Mouse (Mus musculus): ENCODE results near the gene Fiz1. TPM values are rescaled to one million over a fixed set of nuclear protein-coding genes. Genes with fewer than 3 reads are reported as not detected.
A peak's percentile ranks its signal among the peaks of the same experiment; 100 is the strongest.
"Not testable (repeated sequence)": the region's sequence is repeated elsewhere in the genome, so short reads cannot be mapped to it uniquely, and the experiment has no call there.

The Fiz1 gene
- total and polyA plus RNA-seq, 3 experiments: 17.9 to 20.4 (median 18.2) TPM

- no peak overlapping the region for H3K27ac ChIP-seq
- WGBS: 94% methylated on average over 22 of the region's 22 CpGs
- H3K4me1 ChIP-seq (ENCODE audit: control insufficient read depth, insufficient read depth, low read length): no peaks in the 10 kb centered on the region
- H3K27me3 ChIP-seq (ENCODE audit: control insufficient read depth, insufficient read depth, low read length): no peaks in the 10 kb centered on the region
- no peak for DNase-seq
- intact Hi-C loops (cut with DNase I): no loop called here
- TF ChIP-seq POLR2A (IDR thresholded peaks at IDR 0.05; ENCODE audit: insufficient read depth, low read depth, low read length) (no peak), EP300 (IDR thresholded peaks at IDR 0.05; ENCODE audit: insufficient read depth, low read depth, low read length) (no peak), CTCF (IDR thresholded peaks at IDR 0.05) (no peak)
- H3K36me3 ChIP-seq (ENCODE audit: control insufficient read depth, insufficient read depth, low read length): no peaks in the 10 kb centered on the region
- no peak overlapping the region for H3K4me3 ChIP-seq
- H3K9ac ChIP-seq (ENCODE audit: low read depth, low read length): no peak overlapping the region
- H3K79me2 ChIP-seq (replicated peaks; ENCODE audit: control insufficient read depth, insufficient read depth, low read length): peaks cover 3% of the 10 kb centered on the region
Observed at GRCm38 (mm10) chr7:5029543-5029942, 15.0 kb upstream of the Fiz1 start.

- TF ChIP-seq POLR2A (IDR thresholded peaks at IDR 0.05; ENCODE audit: insufficient read depth, low read depth, low read length) (no peak), EP300 (IDR thresholded peaks at IDR 0.05; ENCODE audit: insufficient read depth, low read depth, low read length) (no peak), CTCF (IDR thresholded peaks at IDR 0.05) (no peak)
- DNase-seq: no peak
- intact Hi-C loops (cut with DNase I): loop anchor here (2.0 kb wide), 1 partner anchor 18 kb away; the partner anchor contains the start of gene Zfp784
- 39% methylated on average over 5 of the region's 5 CpGs for WGBS
- Histone ChIP-seq H3K4me3 (peak overlapping the region; percentile 87), H3K4me1 (ENCODE audit: control insufficient read depth, insufficient read depth, low read length) (peaks cover 4% of the 10 kb centered on the region; the same call in 1 of the 2 replicates), H3K79me2 (replicated peaks; ENCODE audit: control insufficient read depth, insufficient read depth, low read length) (peaks cover 1% of the 10 kb centered on the region; the same call in 1 of the 2 replicates), H3K9ac (ENCODE audit: low read depth, low read length) (no peak overlapping the region; the same call in 1 of the 2 replicates), H3K36me3 (ENCODE audit: control insufficient read depth, insufficient read depth, low read length) (no peaks in the 10 kb centered on the region), H3K27ac (peak overlapping the region; percentile 98), H3K27me3 (ENCODE audit: control insufficient read depth, insufficient read depth, low read length) (no peaks in the 10 kb centered on the region)
Observed at GRCm38 (mm10) chr7:5021197-5021596, 6.7 kb upstream of the Fiz1 start.

- Histone ChIP-seq H3K36me3 (ENCODE audit: control insufficient read depth, insufficient read depth, low read length) (no peaks in the 10 kb centered on the region), H3K4me3 (peak overlapping the region; percentile 87), H3K27me3 (ENCODE audit: control insufficient read depth, insufficient read depth, low read length) (no peaks in the 10 kb centered on the region), H3K79me2 (replicated peaks; ENCODE audit: control insufficient read depth, insufficient read depth, low read length) (peaks cover 1% of the 10 kb centered on the region; the same call in 1 of the 2 replicates), H3K4me1 (ENCODE audit: control insufficient read depth, insufficient read depth, low read length) (peaks cover 4% of the 10 kb centered on the region; the same call in 1 of the 2 replicates), H3K27ac (peak overlapping the region; percentile 98), H3K9ac (ENCODE audit: low read depth, low read length) (peak overlapping the region; percentile 85)
- WGBS: 0% methylated on average over 15 of the region's 15 CpGs
- TF ChIP-seq EP300 (IDR thresholded peaks at IDR 0.05; ENCODE audit: insufficient read depth, low read depth, low read length): no peak
- no peak for TF ChIP-seq CTCF (IDR thresholded peaks at IDR 0.05)
- no peak for TF ChIP-seq POLR2A (IDR thresholded peaks at IDR 0.05; ENCODE audit: insufficient read depth, low read depth, low read length)
- intact Hi-C loops (cut with DNase I): loop anchor here (2.0 kb wide), 1 partner anchor 18 kb away; the partner anchor contains the start of gene Zfp784
- DNase-seq: no peak
Observed at GRCm38 (mm10) chr7:5020685-5021084, 6.2 kb upstream of the Fiz1 start.

GRCm38 (mm10) chr7:5020000-5020681, 5.6 kb upstream of the Fiz1 start, which contains the start of the genes Zfp865 and Ccdc106:
Gene Zfp865, plus strand, starts transcription at chr7:5020376.
Gene Ccdc106, plus strand, starts transcription at chr7:5020553.
- Histone ChIP-seq H3K4me1 (ENCODE audit: control insufficient read depth, insufficient read depth, low read length) (peaks cover 4% of the 10 kb centered on the region; the same call in 1 of the 2 replicates), H3K36me3 (ENCODE audit: control insufficient read depth, insufficient read depth, low read length) (no peaks in the 10 kb centered on the region), H3K27me3 (ENCODE audit: control insufficient read depth, insufficient read depth, low read length) (no peaks in the 10 kb centered on the region), H3K27ac (peak within 1 kb of the TSS; percentile 98), H3K4me3 (peak within 1 kb of the TSS; percentile 87), H3K9ac (ENCODE audit: low read depth, low read length) (peak within 1 kb of the TSS; percentile 85), H3K79me2 (replicated peaks; ENCODE audit: control insufficient read depth, insufficient read depth, low read length) (no peaks in the 10 kb centered on the region; the same call in 1 of the 2 replicates)
- intact Hi-C loops (cut with DNase I): loop anchor here (2.0 to 10.0 kb wide), 2 partner anchors 19 to 365 kb away; partner anchors contain the start of genes Ppp6r1 and Zfp784
- TF ChIP-seq POLR2A (IDR thresholded peaks at IDR 0.05; ENCODE audit: insufficient read depth, low read depth, low read length) (peak; percentile 89), EP300 (IDR thresholded peaks at IDR 0.05; ENCODE audit: insufficient read depth, low read depth, low read length) (peak; percentile 51; the same call in 1 of the 2 replicates), CTCF (IDR thresholded peaks at IDR 0.05) (no peak)
- peak; percentile 98 to 100 for DNase-seq
- under 1% methylated on average over 49 of the region's 49 CpGs for WGBS

GRCm38 (mm10) chr7:5019576-5019975, 5.1 kb upstream of the Fiz1 start:
- peak overlapping the region; percentile 87 for H3K4me3 ChIP-seq
- peak overlapping the region; percentile 98 for H3K27ac ChIP-seq
- intact Hi-C loops (cut with DNase I): loop anchor here (10.0 kb wide), 1 partner anchor 365 kb away; the partner anchor contains the start of gene Ppp6r1
- not testable (repeated sequence) for H3K36me3 ChIP-seq (ENCODE audit: control insufficient read depth, insufficient read depth, low read length); H3K79me2 ChIP-seq (replicated peaks; ENCODE audit: control insufficient read depth, insufficient read depth, low read length); H3K4me1 ChIP-seq (ENCODE audit: control insufficient read depth, insufficient read depth, low read length); H3K9ac ChIP-seq (ENCODE audit: low read depth, low read length); H3K27me3 ChIP-seq (ENCODE audit: control insufficient read depth, insufficient read depth, low read length)
- peak in 1 of 2 experiments; percentile 31 for DNase-seq
- 31% methylated on average over 8 of the region's 8 CpGs for WGBS

GRCm38 (mm10) chr7:5017931-5018330, 3.4 kb upstream of the Fiz1 start:
- 97% methylated on average over 21 of the region's 21 CpGs for WGBS
- TF ChIP-seq POLR2A (IDR thresholded peaks at IDR 0.05; ENCODE audit: insufficient read depth, low read depth, low read length) (no peak), EP300 (IDR thresholded peaks at IDR 0.05; ENCODE audit: insufficient read depth, low read depth, low read length) (no peak), CTCF (IDR thresholded peaks at IDR 0.05) (no peak)
- peaks cover 4% of the 10 kb centered on the region; the same call in 1 of the 2 replicates for H3K4me1 ChIP-seq (ENCODE audit: control insufficient read depth, insufficient read depth, low read length)
- H3K27me3 ChIP-seq (ENCODE audit: control insufficient read depth, insufficient read depth, low read length): no peaks in the 10 kb centered on the region
- no peak overlapping the region; the same call in 1 of the 2 replicates for H3K27ac ChIP-seq
- intact Hi-C loops (cut with DNase I): loop anchor here (10.0 kb wide), 1 partner anchor 363 kb away; the partner anchor contains the start of gene Ppp6r1
- H3K9ac ChIP-seq (ENCODE audit: low read depth, low read length): no peak overlapping the region
- no peak overlapping the region for H3K4me3 ChIP-seq
- DNase-seq: no peak
- no peaks in the 10 kb centered on the region for H3K79me2 ChIP-seq (replicated peaks; ENCODE audit: control insufficient read depth, insufficient read depth, low read length)
- H3K36me3 ChIP-seq (ENCODE audit: control insufficient read depth, insufficient read depth, low read length): no peaks in the 10 kb centered on the region

Data from heart, adult 2 months (tissue).